Mouse (Mus musculus) right cerebral cortex, postnatal 36 days (tissue): ENCODE measurements around the gene Zbtb8os.

Experiments used
- DNase-seq, 2 experiments: peaks; one replicate each; pipeline ENCODE4 v3.0.0; 2022; ENCODE audit warnings: low spot score in 2 of 2, mixed read lengths in 1 of 2

The Zbtb8os gene

GRCm38 (mm10) chr4:129376961-129377545, 41.6 kb downstream of the Zbtb8os start:
- DNase-seq, result no peak

- no peak for DNase-seq
These were observed 42.3 kb downstream of the Zbtb8os start, which contains the start of gene Zbtb8a for GRCm38 (mm10) chr4:129377601-129378390. Zbtb8a (minus strand) TSS chr4:129378116.

DNA sequence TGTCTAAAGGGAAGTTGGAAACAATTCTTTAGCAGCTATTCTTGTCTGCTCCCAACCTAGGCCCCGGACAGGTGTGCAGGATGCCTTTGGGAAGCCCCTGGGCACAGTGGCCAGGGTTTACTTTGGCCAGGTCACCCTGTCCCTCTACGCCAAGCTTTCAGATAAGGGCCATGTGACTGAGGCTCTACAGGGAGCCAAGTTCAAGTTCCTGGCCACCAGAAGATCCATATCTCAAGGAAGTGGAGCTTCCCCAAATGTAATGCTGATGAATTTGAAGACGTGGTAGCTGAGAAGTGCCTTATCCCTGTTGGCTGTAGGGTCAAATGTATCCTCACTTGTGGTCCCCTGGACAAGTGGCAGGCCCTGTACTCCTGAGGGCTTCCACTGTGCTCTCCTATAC, 44.3 kb downstream of the Zbtb8os start:
- no peak for DNase-seq

DNA sequence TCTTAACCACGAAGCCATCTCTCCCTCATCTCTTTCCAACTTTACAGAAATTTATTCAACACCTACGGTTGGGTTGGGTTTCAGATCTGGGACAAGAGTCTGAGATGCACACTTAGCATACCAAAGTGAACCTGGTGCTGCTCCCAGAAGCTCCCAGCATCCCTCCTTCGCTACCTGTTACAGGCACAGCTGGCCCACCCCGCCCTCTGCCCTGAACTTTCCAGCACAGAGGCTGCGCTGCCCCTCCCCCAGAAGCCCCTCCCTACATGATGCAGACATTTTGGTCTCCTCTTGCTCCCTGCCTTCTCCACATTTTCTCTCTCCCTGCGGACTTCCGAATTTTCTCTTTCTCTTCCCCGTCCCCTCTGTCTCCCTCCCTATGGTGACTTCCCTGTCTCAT, 45.7 kb downstream of the Zbtb8os start:
- DNase-seq, result no peak

DNA sequence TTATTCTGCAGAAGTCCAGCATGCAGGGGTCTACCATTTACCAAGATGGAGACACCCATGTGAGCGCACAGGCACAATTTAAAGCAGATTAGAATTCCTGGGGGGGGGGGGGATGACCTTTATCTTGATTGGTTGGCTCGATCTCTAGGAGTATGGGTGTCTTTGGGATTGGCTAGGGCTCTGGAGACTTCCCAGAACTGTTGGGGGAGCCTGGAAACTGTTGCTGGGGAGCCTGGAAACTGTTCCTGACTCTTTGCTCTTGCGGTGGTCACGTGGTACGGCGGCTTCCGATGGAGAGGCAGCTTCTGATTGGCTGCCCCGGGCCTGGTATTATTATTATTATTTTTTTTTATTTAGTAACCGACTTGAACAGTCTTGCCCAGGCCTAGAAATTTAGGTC, 46.5 kb downstream of the Zbtb8os start:
- DNase-seq, result no peak

- no peak for DNase-seq
These were observed 47.0 kb downstream of the Zbtb8os start for GRCm38 (mm10) chr4:129382488-129382887.

GRCm38 (mm10) chr4:129383586-129383985, 48.1 kb downstream of the Zbtb8os start:
- no peak for DNase-seq

DNA sequence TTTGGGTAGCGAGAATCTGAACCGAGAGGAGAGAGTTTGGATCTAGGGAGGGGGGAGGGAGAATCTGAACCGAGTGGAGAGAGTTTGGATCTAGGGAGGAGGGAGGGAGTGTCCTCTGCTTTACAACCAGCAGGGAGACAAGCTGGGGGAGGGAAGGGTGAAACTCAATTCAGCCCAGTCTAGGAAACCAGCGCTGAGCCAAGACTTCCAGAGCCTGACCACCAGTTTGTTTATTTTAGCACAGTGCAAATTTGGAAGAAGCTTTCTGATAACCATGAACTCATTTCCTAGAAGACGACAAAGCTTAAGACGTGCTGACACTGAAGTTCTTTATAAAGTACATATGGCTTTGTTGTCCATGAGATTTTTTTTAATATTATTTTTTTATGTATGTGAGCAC, 48.9 kb downstream of the Zbtb8os start:
- DNase-seq, result no peak

DNA sequence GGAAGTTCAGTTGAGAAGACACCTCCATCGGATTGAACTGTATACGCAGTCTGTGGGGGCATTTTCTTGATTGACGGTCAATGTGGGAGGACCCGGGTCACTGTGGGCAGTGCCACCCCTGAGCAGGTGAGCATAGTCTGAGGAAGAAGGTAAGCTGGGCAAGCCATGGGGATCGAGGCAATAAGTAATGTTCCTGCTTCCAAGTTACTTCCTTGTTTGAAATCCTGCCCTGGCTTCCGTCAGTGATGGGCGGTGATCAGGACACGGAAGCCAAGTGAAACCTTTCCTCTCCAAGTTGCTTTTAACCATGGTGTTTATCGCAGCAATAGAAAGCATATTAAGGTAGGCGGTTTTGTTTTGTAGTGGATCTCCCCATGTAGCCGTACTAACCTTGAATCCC, 50.2 kb downstream of the Zbtb8os start:
- DNase-seq, result no peak

GRCm38 (mm10) chr4:129386269-129386946, 50.9 kb downstream of the Zbtb8os start:
- DNase-seq, result no peak

GRCm38 (mm10) chr4:129386989-129387388, 51.5 kb downstream of the Zbtb8os start:
- DNase-seq, result no peak

GRCm38 (mm10) chr4:129388404-129388803, 52.9 kb downstream of the Zbtb8os start:
- no peak for DNase-seq

- no peak for DNase-seq
These were observed 54.8 kb downstream of the Zbtb8os start for GRCm38 (mm10) chr4:129390216-129390743.

GRCm38 (mm10) chr4:129390936-129391557, 55.6 kb downstream of the Zbtb8os start:
- DNase-seq, result no peak

- DNase-seq, result no peak
These were observed 58.8 kb downstream of the Zbtb8os start for GRCm38 (mm10) chr4:129394089-129394870.

DNA sequence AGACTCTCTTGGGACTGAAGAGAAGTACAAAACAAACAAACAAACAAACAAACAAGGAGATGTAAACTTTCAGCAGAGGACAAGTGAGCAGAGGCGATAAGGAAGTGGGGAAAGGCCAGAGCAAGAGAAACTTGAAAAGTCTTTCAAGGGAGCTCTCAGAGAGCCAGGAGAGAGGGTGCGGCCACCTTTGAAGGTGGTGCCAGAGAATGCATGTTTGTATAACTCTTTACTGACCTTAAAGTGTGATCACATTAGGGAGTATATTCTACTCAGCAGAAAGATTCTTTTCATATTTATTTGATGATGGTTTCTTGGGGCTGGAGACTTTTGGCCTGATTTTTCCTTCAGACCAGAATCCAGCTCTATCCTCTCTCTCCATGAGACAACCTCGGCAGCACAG, 61.5 kb downstream of the Zbtb8os start:
- no peak for DNase-seq

- no peak for DNase-seq
These were observed 64.3 kb downstream of the Zbtb8os start for GRCm38 (mm10) chr4:129399813-129400212.
